Mouse (Mus musculus) spleen, adult 2 months (tissue): ENCODE measurements around the gene Tbx1.

Experiments used
- CTCF ChIP-seq: fragments of 200-500 bp; IDR thresholded peaks from 2 replicates; pipeline ENCODE4 v1.5.1; 2011; ENCODE audit warnings: mild to moderate bottlenecking, inconsistent platforms; ENCODE audit not compliant: insufficient read depth, insufficient read length, insufficient replicate concordance; ENCODE audit errors: extremely low read depth
- POLR2A ChIP-seq: fragments of 200-500 bp; IDR thresholded peaks from 2 replicates; pipeline ENCODE4 v1.6.1; 2011; ENCODE audit warnings: low read depth, low read length, inconsistent platforms

DNA sequence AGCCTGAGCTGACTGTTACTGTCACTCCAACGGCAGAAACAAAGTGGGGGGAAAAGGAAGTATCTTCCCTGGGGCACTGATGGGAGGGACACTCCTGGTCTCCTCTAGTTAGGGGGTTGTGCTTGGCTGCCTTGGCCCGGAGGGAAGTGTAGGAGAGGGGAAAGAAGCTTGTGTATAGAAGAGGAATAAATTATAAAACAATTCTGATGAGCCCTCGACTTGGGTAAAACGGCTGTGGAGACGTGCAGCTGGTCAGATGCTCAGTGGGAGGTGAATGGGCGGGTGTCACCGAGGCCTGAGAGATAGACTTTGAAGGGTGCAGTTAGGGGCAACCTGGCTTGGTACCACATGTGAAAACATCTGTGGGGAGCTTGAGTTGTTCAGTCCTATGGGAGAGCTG lies 40.7 kb upstream of the Tbx1 start:
- TF ChIP-seq POLR2A (no peak), CTCF (no peak)
